Mouse (Mus musculus) spleen, adult 2 months (tissue): ENCODE measurements around the gene Ube2k. TPM values are rescaled to one million over a fixed set of nuclear protein-coding genes. Genes with fewer than 3 reads are reported as not detected.
"Not testable (repeated sequence)": the region's sequence is repeated elsewhere in the genome, so short reads cannot be mapped to it uniquely, and the experiment has no call there.

Experiments
- DNase-seq, 2 experiments: peaks; one replicate each; pipeline versions ENCODE4 v3.0.0 to v3.0.0-alpha.2; 2012 to 2021; ENCODE audit warnings: low spot score in 2 of 2, low read depth in 1 of 2
- H3K27ac ChIP-seq: fragments of 200-500 bp; 2 replicates; pipeline ENCODE4 v1.5.1; 2012; ENCODE audit warnings: low read length, inconsistent platforms; ENCODE audit not compliant: insufficient read depth
- H3K27me3 ChIP-seq: fragments of 200-500 bp; 2 replicates; pipeline ENCODE4 v1.6.1; 2012; ENCODE audit warnings: mild to moderate bottlenecking, moderate library complexity, low read length, inconsistent platforms; ENCODE audit not compliant: control insufficient read depth, insufficient read depth
- H3K36me3 ChIP-seq: fragments of 200-500 bp; 2 replicates; pipeline ENCODE4 v1.6.1; 2012; ENCODE audit warnings: mild to moderate bottlenecking, low read length, inconsistent platforms; ENCODE audit not compliant: control insufficient read depth, insufficient read depth
- H3K4me1 ChIP-seq: fragments of 200-500 bp; 2 replicates; pipeline ENCODE4 v1.6.1; 2011; ENCODE audit warnings: inconsistent platforms; ENCODE audit not compliant: control insufficient read depth, insufficient read depth, insufficient read length
- H3K4me3 ChIP-seq: fragments of 200-500 bp; 2 replicates; pipeline ENCODE4 v1.5.1; 2011; ENCODE audit warnings: mild to moderate bottlenecking, inconsistent platforms; ENCODE audit not compliant: insufficient read depth, insufficient read length; ENCODE audit errors: extremely low read depth
- CTCF ChIP-seq: fragments of 200-500 bp; IDR thresholded peaks from 2 replicates; pipeline ENCODE4 v1.5.1; 2011; ENCODE audit warnings: mild to moderate bottlenecking, inconsistent platforms; ENCODE audit not compliant: insufficient read depth, insufficient read length, insufficient replicate concordance; ENCODE audit errors: extremely low read depth
- POLR2A ChIP-seq: fragments of 200-500 bp; IDR thresholded peaks from 2 replicates; pipeline ENCODE4 v1.6.1; 2011; ENCODE audit warnings: low read depth, low read length, inconsistent platforms
- whole genome bisulfite sequencing: fragments of 180-500 bp; shearing (Covaris S2); methylation state at CpG from one replicate; pipeline ENCODE4 v1.1.7; 2018; 5-methylcytosine and 5-hydroxymethylcytosine counted together
- polyA plus RNA-seq: library from polyadenylated mRNA; depleted of rRNA; stranded (reverse); fragments of >200 nt; gene quantifications from 2 replicates; pipeline ENCODE4 v1.2.3, GENCODE M21; 2012

Gene Ube2k
- polyA plus RNA-seq, 1 experiment: 11.7 TPM

DNA sequence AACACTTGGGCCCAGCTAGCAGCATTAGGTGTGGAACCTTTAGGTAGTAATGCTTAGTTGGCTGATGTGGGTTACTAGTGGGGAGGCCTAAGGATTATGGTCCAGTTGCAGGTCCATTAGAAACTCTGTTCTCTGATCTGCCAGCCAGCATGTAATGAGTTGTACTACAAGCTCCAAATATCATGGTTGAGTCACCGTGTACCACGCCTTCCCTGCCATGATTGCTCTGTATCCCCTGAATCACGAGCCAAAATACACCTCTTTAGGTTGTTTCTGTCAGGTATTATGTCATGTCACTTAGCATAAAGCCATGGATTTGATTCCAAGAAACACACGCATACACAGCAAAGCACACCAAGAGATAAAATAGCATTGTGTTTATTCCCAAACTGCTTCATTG, 12.2 kb upstream of the Ube2k start:
- no peak for TF ChIP-seq CTCF
- no peak for TF ChIP-seq POLR2A
- H3K36me3 ChIP-seq: no peaks in the 10 kb centered on the region
- H3K4me3 ChIP-seq: no peak overlapping the region
- H3K27me3 ChIP-seq: no peaks in the 10 kb centered on the region
- no peak overlapping the region for H3K27ac ChIP-seq
- DNase-seq: no peak
- 86% methylated on average over 4 of the region's 4 CpGs for WGBS
- no peaks in the 10 kb centered on the region for H3K4me1 ChIP-seq

DNA sequence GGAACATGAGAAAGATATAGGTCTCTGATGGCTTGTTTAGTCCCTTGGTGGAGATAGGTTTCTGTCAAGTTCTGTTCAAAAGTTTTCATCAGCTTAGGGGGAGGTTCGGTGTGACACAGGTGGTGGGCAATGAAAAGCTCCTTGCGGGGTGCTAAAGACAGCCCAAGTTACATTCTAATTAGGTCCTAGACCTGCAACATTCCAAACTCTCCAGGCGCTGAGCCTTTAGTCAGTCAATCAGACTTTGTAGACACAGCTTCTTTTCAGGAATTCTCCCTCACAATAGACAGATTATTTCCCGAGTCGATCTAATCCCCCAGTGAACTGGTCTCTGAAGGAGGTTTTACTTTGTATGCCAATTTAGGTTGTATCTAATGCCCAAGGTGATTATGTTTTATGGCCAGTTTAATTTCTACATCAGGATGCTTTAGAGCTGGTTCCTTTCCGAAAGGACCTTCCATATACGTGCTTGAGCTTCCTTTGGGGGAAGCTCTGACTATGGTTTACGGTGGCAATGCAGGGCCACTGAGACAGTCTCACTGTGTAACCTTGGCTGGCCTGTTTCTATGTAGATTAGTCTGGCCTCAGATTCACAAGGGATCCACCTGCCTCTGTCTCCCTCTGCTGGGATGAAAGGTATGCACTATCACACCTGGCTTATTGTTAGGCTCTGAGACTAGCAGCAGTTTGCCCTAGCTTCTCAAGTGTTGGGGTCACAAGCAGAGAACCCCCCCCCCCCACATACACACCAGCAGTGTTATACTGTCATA, 11.2 kb upstream of the Ube2k start:
- TF ChIP-seq CTCF: peak; percentile 63; the same call in 1 of the 2 replicates
- TF ChIP-seq POLR2A: no peak
- Histone ChIP-seq H3K27ac (no peak overlapping the region), H3K4me3 (no peak overlapping the region), H3K4me1 (no peaks in the 10 kb centered on the region), H3K36me3 (no peaks in the 10 kb centered on the region), H3K27me3 (no peaks in the 10 kb centered on the region)
- WGBS: 71% methylated on average over 8 of the region's 8 CpGs
- DNase-seq: peak in 1 of 2 experiments; percentile 56

- Histone ChIP-seq H3K36me3 (no peaks in the 10 kb centered on the region), H3K27me3 (no peaks in the 10 kb centered on the region), H3K4me1 (no peaks in the 10 kb centered on the region; the same call in 1 of the 2 replicates), H3K4me3 (no peak overlapping the region), H3K27ac (no peak overlapping the region)
- TF ChIP-seq CTCF (no peak), POLR2A (no peak)
- DNase-seq: no peak
- 84% methylated on average over 3 of the region's 3 CpGs for WGBS
These were observed 5.8 kb upstream of the Ube2k start for GRCm38 (mm10) chr5:65531283-65531682.

DNA sequence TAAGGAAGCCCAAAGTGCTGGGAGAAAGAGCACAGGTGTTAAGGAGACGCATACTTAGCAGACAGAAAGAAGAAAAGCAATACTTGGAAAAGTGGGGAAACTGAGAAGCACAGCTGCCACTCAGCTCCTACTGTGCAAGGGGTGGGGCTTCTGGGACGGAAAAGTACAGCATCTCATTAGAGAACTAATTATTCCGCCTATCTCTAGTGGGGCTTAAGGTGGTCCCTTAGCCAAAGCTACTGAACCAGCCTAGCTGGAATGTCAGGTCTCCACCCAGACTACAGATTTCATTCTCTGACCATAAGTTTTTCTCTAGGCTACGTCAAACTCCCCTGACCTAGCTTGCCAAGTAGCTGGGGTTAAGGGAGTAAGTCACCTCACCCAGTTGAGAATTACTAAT, 2.5 kb upstream of the Ube2k start:
- Histone ChIP-seq H3K27me3 (no peaks in the 10 kb centered on the region), H3K4me3 (no peak overlapping the region), H3K27ac (no peak overlapping the region), H3K36me3 (no peaks in the 10 kb centered on the region), H3K4me1 (peaks cover 2% of the 10 kb centered on the region)
- TF ChIP-seq CTCF: no peak
- TF ChIP-seq POLR2A: no peak
- DNase-seq: no peak
- WGBS: 95% methylated on average over 4 of the region's 4 CpGs

- 48% methylated on average over 5 of the region's 5 CpGs for WGBS
- Histone ChIP-seq H3K27me3 (no peaks in the 10 kb centered on the region), H3K4me3 (no peak overlapping the region), H3K4me1 (peaks cover 2% of the 10 kb centered on the region), H3K36me3 (no peaks in the 10 kb centered on the region), H3K27ac (no peak overlapping the region)
- peak in 1 of 2 experiments; percentile 56 for DNase-seq
- no peak for TF ChIP-seq POLR2A
- TF ChIP-seq CTCF: no peak
These were observed 1.5 kb upstream of the Ube2k start for GRCm38 (mm10) chr5:65535457-65536067.

- peak overlapping the region; percentile 80; the same call in 1 of the 2 replicates for H3K4me3 ChIP-seq
- not testable (repeated sequence) for DNase-seq, H3K36me3 ChIP-seq, H3K27me3 ChIP-seq, H3K4me1 ChIP-seq, H3K27ac ChIP-seq
- 84% methylated on average over 10 of the region's 10 CpGs for WGBS
These were observed 966 bp upstream of the Ube2k start for GRCm38 (mm10) chr5:65536068-65536465.

GRCm38 (mm10) chr5:65537420-65538071, 513 bp downstream of the Ube2k start:
- no peak for DNase-seq
- WGBS: under 1% methylated on average over 53 of the region's 59 CpGs

More at GRCm38 (mm10) chr5:65537420-65538071, 513 bp downstream of the Ube2k start:
- Histone ChIP-seq H3K4me1 (peaks cover 2% of the 10 kb centered on the region), H3K27ac (peak overlapping the region; percentile 83), H3K27me3 (no peaks in the 10 kb centered on the region), H3K4me3 (peak overlapping the region; percentile 80), H3K36me3 (no peaks in the 10 kb centered on the region)
- TF ChIP-seq CTCF (no peak), POLR2A (no peak)
